ENCODE assay signal across 8 mouse cellular contexts in the genomic region with DNA sequence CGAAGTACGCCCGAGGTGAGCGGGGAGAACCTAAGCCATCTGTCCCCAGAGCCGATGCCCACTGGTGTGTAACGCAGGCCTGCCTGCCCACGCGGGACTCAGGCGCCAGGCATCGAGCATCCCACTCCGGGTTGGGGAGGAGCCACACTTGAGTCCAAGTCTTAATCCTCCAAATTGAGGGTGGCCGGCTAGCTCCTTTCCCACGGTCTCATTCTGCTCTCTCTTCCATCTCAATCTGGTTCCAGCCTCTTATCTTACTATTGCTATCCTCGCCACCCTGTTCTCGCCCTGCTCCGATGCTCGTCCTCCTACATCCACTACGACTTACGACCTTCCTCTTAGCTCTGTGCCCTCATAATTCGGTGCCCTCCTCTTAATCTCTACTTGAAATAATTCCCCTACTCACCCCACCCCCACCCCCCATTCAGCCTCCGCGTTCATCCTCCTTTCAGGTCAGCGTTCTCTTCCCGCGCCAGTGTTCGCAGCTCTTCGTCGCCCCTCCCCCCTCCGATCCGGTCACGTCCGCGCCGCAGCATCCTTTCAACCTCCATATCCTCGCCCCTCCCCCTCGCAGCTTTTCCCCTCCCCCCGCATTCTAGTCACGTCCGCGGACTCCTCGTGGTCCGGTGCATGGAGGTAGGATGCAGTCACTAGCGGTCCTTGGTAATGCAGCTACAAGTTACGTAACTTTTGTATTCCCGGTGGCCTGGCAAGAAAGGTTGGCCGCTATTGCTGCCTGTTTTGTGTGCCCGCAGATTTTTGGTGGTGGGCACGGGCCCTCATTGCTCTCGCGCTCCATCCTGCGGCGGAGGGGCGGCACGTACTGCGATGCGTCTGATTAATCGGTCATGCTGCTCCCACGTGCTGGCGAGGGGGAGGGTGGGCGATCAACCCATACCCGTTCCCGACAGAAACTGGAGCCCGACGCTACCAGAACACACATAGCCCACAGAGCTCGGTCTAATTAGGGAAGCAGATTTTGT. TPM values are rescaled to one million over a fixed set of nuclear protein-coding genes. Genes with fewer than 3 reads are reported as not detected.
DNase-seq lines count a peak whose midpoint lies in the region; ATAC-seq and TF ChIP-seq lines count a peak whose summit lies in the region.

No protein-coding gene starts in this region.

- H3K4me2 ChIP-seq in hindbrain, postnatal 0 days (ENCODE audit: low read depth, low read length) = peak overlapping the region; percentile 83

- H3K4me3 ChIP-seq in gastrocnemius, adult 2 months = peak overlapping the region; percentile 93
- peak overlapping the region; percentile 87 for H3K4me3 ChIP-seq in hindbrain, postnatal 0 days (ENCODE audit: low read length)
- H3K4me3 ChIP-seq in megakaryocyte, embryonic 14.5 days (replicated peaks) = peak overlapping the region; percentile 94

- intact Hi-C loops in gastrocnemius, adult 2 months (cut with DNase I) = loop anchor here (5.0 kb wide), 1 partner anchor 40 kb away; a partner anchor contains a TSS
- intact Hi-C loops in left cerebral cortex, postnatal 10 days (cut with DNase I) = no loop called here

- H3K4me1 ChIP-seq in hindbrain, postnatal 0 days (ENCODE audit: insufficient read depth, low read length) = peaks cover 40% of the 10 kb centered on the region
- H3K4me1 ChIP-seq in megakaryocyte, embryonic 14.5 days = peaks cover 94% of the 10 kb centered on the region

- H3K36me3 ChIP-seq in hindbrain, postnatal 0 days (ENCODE audit: insufficient read depth, low read length) = no peaks in the 10 kb centered on the region
- peaks cover 28% of the 10 kb centered on the region for H3K36me3 ChIP-seq in megakaryocyte, embryonic 14.5 days (replicated peaks; ENCODE audit: low read length)

- H3K9me3 ChIP-seq in hindbrain, postnatal 0 days (ENCODE audit: low read length) = no peaks in the 10 kb centered on the region
- H3K9me3 ChIP-seq in megakaryocyte, embryonic 14.5 days = no peaks in the 10 kb centered on the region

- peak overlapping the region; percentile 93 for H3K9ac ChIP-seq in hindbrain, postnatal 0 days (replicated peaks; ENCODE audit: low read length)

- peak overlapping the region; percentile 99 for H3K27ac ChIP-seq in gastrocnemius, adult 2 months
- peak overlapping the region; percentile 99 for H3K27ac ChIP-seq in hindbrain, postnatal 0 days

- H3K27me3 ChIP-seq in hindbrain, postnatal 0 days (ENCODE audit: insufficient read depth, low read length) = no peaks in the 10 kb centered on the region
- H3K27me3 ChIP-seq in megakaryocyte, embryonic 14.5 days (replicated peaks) = no peaks in the 10 kb centered on the region

- DNase-seq in WW6 (ENCODE audit: low read depth, low spot score) = peak; percentile 75
- DNase-seq in cerebellum, postnatal 36 days = peak; percentile 84 to 89
- peak; percentile 87 for DNase-seq in gastrocnemius, adult 2 months
- DNase-seq in hindbrain, postnatal 0 days (ENCODE audit: low spot score) = peak; percentile 94
- peak; percentile 80 to 94 for DNase-seq in left cerebral cortex, postnatal 10 days (ENCODE audit: extremely low spot score in 1 of 2, low spot score in 2 of 2)
- peak; percentile 84 for DNase-seq in right cerebral cortex, adult 18-20 months
- DNase-seq in yolk sac, embryonic 10.5 days (ENCODE audit: low spot score) = peak; percentile 93

- ATAC-seq in hindbrain, postnatal 0 days = peak; percentile 75

- TF ChIP-seq CTCF in gastrocnemius, adult 2 months (IDR thresholded peaks at IDR 0.05) = peak; percentile 53
- peak; percentile 77 for TF ChIP-seq CTCF in hindbrain, postnatal 0 days (IDR thresholded peaks at IDR 0.05; ENCODE audit: low read depth)

- WGBS in hindbrain, postnatal 0 days = 1% methylated on average over 65 of the region's 65 CpGs

RNA-seq across cellular contexts. Expression of a gene that starts 0.8 kb away (rescaled TPM):
- total RNA-seq in gastrocnemius, adult 2 months (2021) = 1,000 to 10,000 TPM; 2,556 to 3,331 TPM
- 945 and 948 TPM in 2 replicates for total RNA-seq in hindbrain, postnatal 0 days (2014; rRNA removed)
- 864 and 883 TPM in 2 replicates for polyA plus RNA-seq in hindbrain, postnatal 0 days (2015; fragmentation: Nextera tagmentation; extraction: Ambion mirVana)
- total RNA-seq in left cerebral cortex, postnatal 10 days (2021) = 100 to 1,000 TPM; 687 to 749 TPM
- polyA plus RNA-seq in megakaryocyte, embryonic 14.5 days (2012; ENCODE audit: insufficient read depth, low replicate concordance) = 2,403 and 2,627 TPM in 2 replicates

RNA-seq across cellular contexts. Expression of a gene that starts 23.0 kb away (rescaled TPM):
- under 1 TPM; 0.11 to 0.13 TPM for total RNA-seq in gastrocnemius, adult 2 months (2021)
- 5.0 and 11.2 TPM in 2 replicates for total RNA-seq in hindbrain, postnatal 0 days (2014; rRNA removed)
- 2.9 and 4.0 TPM in 2 replicates for polyA plus RNA-seq in hindbrain, postnatal 0 days (2015; fragmentation: Nextera tagmentation; extraction: Ambion mirVana)
- total RNA-seq in left cerebral cortex, postnatal 10 days (2021) = 10 to 100 TPM; 13.3 to 14.6 TPM
- polyA plus RNA-seq in megakaryocyte, embryonic 14.5 days (2012; ENCODE audit: insufficient read depth, low replicate concordance) = not detected in 2 replicates

RNA-seq across cellular contexts. Expression of a gene that starts 39.8 kb away (rescaled TPM):
- 10 to 100 TPM; 25.7 to 26.0 TPM for total RNA-seq in gastrocnemius, adult 2 months (2021)
- total RNA-seq in hindbrain, postnatal 0 days (2014; rRNA removed) = 123 and 129 TPM in 2 replicates
- polyA plus RNA-seq in hindbrain, postnatal 0 days (2015; fragmentation: Nextera tagmentation; extraction: Ambion mirVana) = 136 and 156 TPM in 2 replicates
- 100 to 1,000 TPM; 210 to 217 TPM for total RNA-seq in left cerebral cortex, postnatal 10 days (2021)
- polyA plus RNA-seq in megakaryocyte, embryonic 14.5 days (2012; ENCODE audit: insufficient read depth, low replicate concordance) = 5.5 and 6.2 TPM in 2 replicates

Comparison
In these comparisons a context has a peak if more than half of its experiments do, and no peak if none do; other contexts are left out.
1. Peak in every context shown above with its lines: DNase-seq, ATAC-seq, H3K4me3 ChIP-seq and H3K27ac ChIP-seq.